Mouse (Mus musculus): ENCODE results near the gene E2f6.
A peak's percentile ranks its signal among the peaks of the same experiment; 100 is the strongest.

The E2f6 gene

GRCm38 (mm10) chr12:16800259-16800958 lies 10.4 kb upstream of the E2f6 start, which contains the start of gene Greb1:
TSS of gene Greb1 (minus strand) at chr12:16800886.
- no peak for DNase-seq (ENCODE audit: low spot score in 2 of 2)

- DNase-seq (ENCODE audit: low spot score in 2 of 2), result no peak
These were observed 9.8 kb upstream of the E2f6 start for GRCm38 (mm10) chr12:16800959-16801315.

- no peak for DNase-seq (ENCODE audit: low spot score in 2 of 2)
These were observed 7.4 kb upstream of the E2f6 start for GRCm38 (mm10) chr12:16803237-16803955.

- no peak for DNase-seq (ENCODE audit: low spot score in 2 of 2)
These were observed 6.8 kb upstream of the E2f6 start for GRCm38 (mm10) chr12:16803956-16804430.

- peak; percentile 44 to 79 for DNase-seq (ENCODE audit: low spot score in 2 of 2)
These were observed 5.3 kb upstream of the E2f6 start for GRCm38 (mm10) chr12:16805511-16805910.

GRCm38 (mm10) chr12:16808045-16808444 lies 2.7 kb upstream of the E2f6 start:
- DNase-seq (ENCODE audit: low spot score in 2 of 2), result peak in 1 of 2 experiments; percentile 41

- DNase-seq (ENCODE audit: low spot score in 2 of 2), result no peak
These were observed 714 bp downstream of the E2f6 start for GRCm38 (mm10) chr12:16811477-16811876.

GRCm38 (mm10) chr12:16817147-16817546 lies 6.4 kb downstream of the E2f6 start:
- no peak for DNase-seq (ENCODE audit: low spot score in 2 of 2)

- no peak for DNase-seq (ENCODE audit: low spot score in 2 of 2)
These were observed 7.8 kb downstream of the E2f6 start for GRCm38 (mm10) chr12:16818513-16818912.

- DNase-seq (ENCODE audit: low spot score in 2 of 2), result no peak
These were observed 10.0 kb downstream of the E2f6 start for GRCm38 (mm10) chr12:16820761-16821160.

GRCm38 (mm10) chr12:16822181-16822734 lies 11.5 kb downstream of the E2f6 start:
- no peak for DNase-seq (ENCODE audit: low spot score in 2 of 2)

- no peak for DNase-seq (ENCODE audit: low spot score in 2 of 2)
These were observed 12.9 kb downstream of the E2f6 start for GRCm38 (mm10) chr12:16823701-16824100.

- DNase-seq (ENCODE audit: low spot score in 2 of 2), result peak in 1 of 2 experiments; percentile 20
These were observed 17.7 kb downstream of the E2f6 start for GRCm38 (mm10) chr12:16828505-16828904.

GRCm38 (mm10) chr12:16829785-16830184 lies 19.0 kb downstream of the E2f6 start:
- no peak for DNase-seq (ENCODE audit: low spot score in 2 of 2)

- no peak for DNase-seq (ENCODE audit: low spot score in 2 of 2)
These were observed 20.3 kb downstream of the E2f6 start for GRCm38 (mm10) chr12:16831071-16831470.

- DNase-seq (ENCODE audit: low spot score in 2 of 2), result no peak
These were observed 23.9 kb downstream of the E2f6 start for GRCm38 (mm10) chr12:16834701-16835100.

GRCm38 (mm10) chr12:16836188-16836587 lies 25.4 kb downstream of the E2f6 start:
- peak; percentile 60 to 66 for DNase-seq (ENCODE audit: low spot score in 2 of 2)

GRCm38 (mm10) chr12:16837766-16838165 lies 27.0 kb downstream of the E2f6 start:
- no peak for DNase-seq (ENCODE audit: low spot score in 2 of 2)

GRCm38 (mm10) chr12:16840842-16841782 lies 30.3 kb downstream of the E2f6 start:
- no peak for DNase-seq (ENCODE audit: low spot score in 2 of 2)

- no peak for DNase-seq (ENCODE audit: low spot score in 2 of 2)
These were observed 34.1 kb downstream of the E2f6 start for GRCm38 (mm10) chr12:16844623-16845592.

Data from frontal cortex, postnatal 10 days (tissue).